Mouse (Mus musculus) forebrain, embryonic 11.5 days (tissue): ENCODE data around the gene Naa80. TPM values are rescaled to one million over a fixed set of nuclear protein-coding genes. Genes with fewer than 3 reads are reported as not detected.

ENCODE experiments used
- polyA plus RNA-seq: library from polyadenylated mRNA; unstranded; fragments of >200 nt; fragmentation: Nextera tagmentation; extraction: Ambion mirVana; gene quantifications from 2 replicates; pipeline ENCODE4 v1.2.1, GENCODE M21; 2014

Gene Naa80
- polyA plus RNA-seq, 1 experiment from 2014 or later: 11.3 TPM

Other genes starting within 250 kb of the Naa80 start
- 11.2 and 13.8 TPM in 2 replicates for gene Hemk1, start 240.5 kb upstream of the Naa80 start, polyA plus RNA-seq
- 1.3 and 1.6 TPM in 2 replicates for gene 6430571L13Rik, start 238.3 kb upstream of the Naa80 start, polyA plus RNA-seq
- 1.8 and 2.8 TPM in 2 replicates for gene Cacna2d2, start 179.3 kb upstream of the Naa80 start, polyA plus RNA-seq
- gene Tmem115, start 44.9 kb upstream of the Naa80 start, polyA plus RNA-seq: 40.2 and 43.7 TPM in 2 replicates
- 14.3 and 18.7 TPM in 2 replicates for gene Cyb561d2, start 36.7 kb upstream of the Naa80 start, polyA plus RNA-seq
- 40.7 and 43.7 TPM in 2 replicates for gene Nprl2, start 36.7 kb upstream of the Naa80 start, polyA plus RNA-seq
- 1.1 and 2.3 TPM in 2 replicates for gene Zmynd10, start 31.6 kb upstream of the Naa80 start, polyA plus RNA-seq
- 48.2 and 51.8 TPM in 2 replicates for gene Rassf1, start 27.3 kb upstream of the Naa80 start, polyA plus RNA-seq
- gene Tusc2, start 15.6 kb upstream of the Naa80 start, polyA plus RNA-seq: 81.9 and 93.0 TPM in 2 replicates
- gene Hyal2, start 10.9 kb upstream of the Naa80 start, polyA plus RNA-seq: 129 and 139 TPM in 2 replicates
- gene Hyal1, start 2.0 kb upstream of the Naa80 start, polyA plus RNA-seq: 6.0 and 6.2 TPM in 2 replicates
- 0.39 TPM in 1 of 2 replicates, not detected in the other for gene Hyal3, start 1.9 kb downstream of the Naa80 start, polyA plus RNA-seq
- 35.0 and 37.2 TPM in 2 replicates for gene Ifrd2, start 8.8 kb downstream of the Naa80 start, polyA plus RNA-seq
- 1.7 TPM in 2 replicates for gene Sema3b, start 30.3 kb downstream of the Naa80 start, polyA plus RNA-seq
- 527 and 580 TPM in 2 replicates for gene Gnai2, start 56.5 kb downstream of the Naa80 start, polyA plus RNA-seq
- 6.7 TPM in 2 replicates for gene Slc38a3, start 90.6 kb downstream of the Naa80 start, polyA plus RNA-seq
- 1.6 and 2.6 TPM in 2 replicates for gene Gnat1, start 100.8 kb downstream of the Naa80 start, polyA plus RNA-seq
- 13.2 and 15.9 TPM in 2 replicates for gene Sema3f, start 131.6 kb downstream of the Naa80 start, polyA plus RNA-seq
- 198 and 206 TPM in 2 replicates for gene Rbm5, start 192.1 kb downstream of the Naa80 start, polyA plus RNA-seq